Mouse (Mus musculus): Measurements from ENCODE around the gene Olfr487. TPM values are rescaled to one million over a fixed set of nuclear protein-coding genes. Genes with fewer than 3 reads are reported as not detected.

The Olfr487 gene
- not detected for total RNA-seq (2023)

GRCm38 (mm10) chr7:108214536-108214935, at the start of gene Olfr487:
Gene Olfr487, minus strand, starts transcription at chr7:108214636.

DNA sequence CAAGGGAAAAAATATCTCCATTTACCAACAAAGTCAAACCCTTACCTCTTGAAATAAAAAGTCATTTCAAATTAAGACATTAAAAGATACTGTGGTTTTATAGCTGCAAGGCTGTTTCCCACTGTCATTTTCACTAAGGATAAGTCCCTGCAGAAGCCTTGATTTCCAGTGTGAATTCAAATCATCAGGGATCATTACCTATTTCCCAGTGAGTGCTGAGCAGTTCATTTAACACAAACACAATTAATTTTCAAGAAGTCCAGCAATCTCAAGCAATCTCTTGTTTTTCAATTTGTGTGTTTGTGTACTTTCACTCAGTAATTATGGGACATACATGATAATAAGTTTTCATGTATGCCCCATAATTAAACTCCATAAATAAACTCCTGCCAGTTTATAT, 43.8 kb upstream of the Olfr487 start, which contains the start of gene Olfr488:
Gene Olfr488, minus strand, starts transcription at position 101 of the 400 bp plus-strand sequence.

GRCm38 (mm10) chr7:108172642-108173041, 41.8 kb downstream of the Olfr487 start, which contains the start of gene Olfr486:
Gene Olfr486, minus strand, starts transcription at chr7:108172742.

DNA sequence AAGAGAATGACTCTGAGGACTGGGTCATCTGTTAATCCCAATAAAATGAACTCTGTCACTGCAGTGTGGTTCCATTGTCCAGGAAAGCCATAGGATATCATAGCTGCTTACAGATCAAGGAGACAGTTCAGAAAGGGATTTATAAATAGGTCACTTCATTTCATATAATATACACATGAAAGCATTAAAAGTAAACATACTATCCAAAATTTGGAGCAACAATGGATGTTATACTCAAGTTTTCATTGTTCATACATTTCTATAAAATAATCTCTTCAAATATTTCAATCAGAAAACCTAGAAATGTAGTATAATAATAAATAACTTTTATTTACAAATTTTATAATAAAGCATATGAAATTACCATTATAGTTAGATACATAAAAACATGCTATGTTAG, 54.7 kb downstream of the Olfr487 start, which contains the start of gene Olfr485:
Gene Olfr485, minus strand, starts transcription at position 101 of the 400 bp plus-strand sequence.

Other genes starting within 250 kb of the Olfr487 start
- not detected for gene Olfr476, start 249.8 kb downstream of the Olfr487 start, total RNA-seq (2023)
- not detected for gene Olfr477, start 227.9 kb downstream of the Olfr487 start, total RNA-seq (2023)
- not detected for gene Olfr478, start 180.6 kb downstream of the Olfr487 start, total RNA-seq (2023)
- not detected for gene Olfr479, start 163.9 kb downstream of the Olfr487 start, total RNA-seq (2023)
- not detected for gene Olfr480, start 147.3 kb downstream of the Olfr487 start, total RNA-seq (2023)
- not detected for gene Olfr481, start 134.8 kb downstream of the Olfr487 start, total RNA-seq (2023)
- gene Olfr482, start 117.0 kb downstream of the Olfr487 start, total RNA-seq (2023) = 1 to 10 TPM; 1.2 to 1.7 TPM
- not detected for gene Olfr483, start 113.8 kb downstream of the Olfr487 start, total RNA-seq (2023)
- gene Olfr484, start 87.2 kb downstream of the Olfr487 start, total RNA-seq (2023) = not detected
- not detected for gene Olfr485, start 54.8 kb downstream of the Olfr487 start, total RNA-seq (2023)
- gene Olfr486, start 41.9 kb downstream of the Olfr487 start, total RNA-seq (2023) = not detected
- not detected for gene Olfr488, start 43.7 kb upstream of the Olfr487 start, total RNA-seq (2023)
- gene Olfr490, start 74.3 kb upstream of the Olfr487 start, total RNA-seq (2023) = not detected
- not detected for gene Olfr491, start 98.8 kb upstream of the Olfr487 start, total RNA-seq (2023)
- not detected for gene Olfr492, start 109.0 kb upstream of the Olfr487 start, total RNA-seq (2023)
- gene Olfr493, start 132.3 kb upstream of the Olfr487 start, total RNA-seq (2023) = not detected
- gene Olfr494, start 150.7 kb upstream of the Olfr487 start, total RNA-seq (2023) = not detected
- not detected for gene Olfr495, start 178.5 kb upstream of the Olfr487 start, total RNA-seq (2023)
- not detected for gene Olfr497, start 205.8 kb upstream of the Olfr487 start, total RNA-seq (2023)